Mouse (Mus musculus) erythroblast, embryonic 14.5 days (primary cell): Measurements from ENCODE around the gene Hdac1. TPM values are rescaled to one million over a fixed set of nuclear protein-coding genes. Genes with fewer than 3 reads are reported as not detected.

Experiments used
- H3K27me3 ChIP-seq: 2 replicates; pipeline ENCODE4 v1.6.1; 2012; ENCODE audit warnings: inconsistent platforms; ENCODE audit not compliant: control insufficient read depth
- H3K36me3 ChIP-seq: 2 replicates; pipeline ENCODE4 v1.6.1; 2012; ENCODE audit warnings: mild to moderate bottlenecking, inconsistent platforms; ENCODE audit not compliant: control insufficient read depth
- H3K4me1 ChIP-seq: 2 replicates; pipeline ENCODE4 v1.6.1; 2012; ENCODE audit warnings: inconsistent platforms; ENCODE audit not compliant: control insufficient read depth
- H3K4me3 ChIP-seq: replicated peaks from 2 replicates; pipeline ENCODE3; 2012; ENCODE audit warnings: moderate library complexity, mild to moderate bottlenecking, inconsistent platforms
- H3K9me3 ChIP-seq: 2 replicates; pipeline ENCODE4 v1.6.1; 2012; ENCODE audit warnings: low read length, inconsistent platforms, mixed read lengths; ENCODE audit not compliant: control insufficient read depth
- GATA1 ChIP-seq: IDR thresholded peaks from 2 replicates; pipeline ENCODE4 v1.6.1; 2012; ENCODE audit warnings: low read length, inconsistent platforms, mixed read lengths
- TAL1 ChIP-seq: IDR thresholded peaks from 3 replicates; pipeline ENCODE4 v1.6.1; 2012; ENCODE audit warnings: low read length, inconsistent platforms, mixed read lengths
- polyA plus RNA-seq: library from polyadenylated mRNA; stranded (reverse); fragments of >175 nt; gene quantifications from 2 replicates; pipeline ENCODE4 v1.2.3, GENCODE M21; 2012

The Hdac1 gene
- polyA plus RNA-seq, 1 experiment, result 9.2 TPM

DNA sequence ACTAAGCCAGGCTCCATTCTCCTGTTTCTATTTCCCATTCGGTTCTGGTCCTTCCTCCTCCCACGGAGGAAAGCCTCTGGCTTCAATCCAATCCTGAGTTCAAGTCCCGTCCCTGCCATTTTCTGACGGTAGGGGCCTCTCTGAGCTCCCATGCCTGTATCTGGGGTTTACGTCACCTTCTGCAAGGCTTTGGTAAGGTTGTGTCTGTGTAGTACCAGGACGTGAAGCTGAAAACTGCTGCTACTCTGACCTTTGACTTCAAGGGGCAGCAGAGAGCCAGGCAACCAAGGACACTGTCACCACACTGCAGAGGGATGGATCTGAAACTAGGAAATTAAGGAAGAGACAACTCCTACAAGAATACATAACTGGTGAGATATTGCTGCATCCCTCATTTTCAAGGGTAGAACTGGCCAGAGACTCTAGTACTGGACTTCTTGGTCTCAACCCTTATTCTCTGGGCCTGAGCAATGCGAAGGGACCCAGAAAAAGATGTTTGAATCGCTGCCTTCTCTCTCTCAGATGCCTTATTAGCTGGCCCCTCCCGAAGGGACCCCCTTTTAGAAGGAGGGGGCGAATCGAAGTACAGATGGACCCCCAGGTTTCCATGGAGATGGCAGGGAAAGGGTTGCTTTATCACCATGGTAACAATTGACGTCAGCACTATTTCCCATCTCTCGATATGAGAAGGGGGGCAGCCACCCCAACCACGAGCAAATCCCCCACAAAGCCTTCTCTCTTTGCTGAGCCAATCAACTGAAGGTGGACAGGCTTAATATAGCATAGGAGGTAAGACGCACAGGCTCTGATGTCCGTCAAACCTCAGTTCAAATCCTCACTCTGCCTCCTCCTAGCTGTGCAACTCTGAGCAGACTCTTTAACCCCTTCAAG lies 46.6 kb downstream of the Hdac1 start:
- H3K27me3 ChIP-seq, result peaks cover 85% of the 10 kb centered on the region
- peaks cover 17% of the 10 kb centered on the region for H3K4me1 ChIP-seq

GRCm38 (mm10) chr4:129494681-129495080 lies 47.8 kb downstream of the Hdac1 start:
- Histone ChIP-seq H3K27me3 (peaks cover 86% of the 10 kb centered on the region), H3K4me3 (no peak overlapping the region), H3K9me3 (no peaks in the 10 kb centered on the region), H3K36me3 (peaks cover 13% of the 10 kb centered on the region), H3K4me1 (peaks cover 8% of the 10 kb centered on the region)
- TF ChIP-seq GATA1 (no peak), TAL1 (no peak)

More for the DNA sequence above, 46.6 kb downstream of the Hdac1 start:
- Histone ChIP-seq H3K36me3 (peaks cover under 1% of the 10 kb centered on the region; the same call in 1 of the 2 replicates), H3K9me3 (no peaks in the 10 kb centered on the region), H3K4me3 (no peak overlapping the region)
- TF ChIP-seq GATA1 (no peak), TAL1 (no peak)

GRCm38 (mm10) chr4:129490972-129491880 lies 51.3 kb downstream of the Hdac1 start, which contains the start of the genes Tssk3 and Fam229a:
Tssk3 (minus strand) TSS chr4:129491022.
Fam229a (plus strand) TSS chr4:129491190.
- no peak within 1 kb of the TSS for H3K4me3 ChIP-seq
- peaks cover 57% of the 10 kb centered on the region for H3K27me3 ChIP-seq

GRCm38 (mm10) chr4:129481090-129481489 lies 61.4 kb downstream of the Hdac1 start:
- TF ChIP-seq GATA1 (no peak), TAL1 (no peak)
- Histone ChIP-seq H3K36me3 (peaks cover 100% of the 10 kb centered on the region), H3K4me3 (no peak overlapping the region), H3K4me1 (peaks cover 15% of the 10 kb centered on the region), H3K9me3 (no peaks in the 10 kb centered on the region), H3K27me3 (no peaks in the 10 kb centered on the region)

More at GRCm38 (mm10) chr4:129490972-129491880, 51.3 kb downstream of the Hdac1 start, which contains the start of the genes Tssk3 and Fam229a:
- Histone ChIP-seq H3K36me3 (peaks cover 47% of the 10 kb centered on the region), H3K9me3 (no peaks in the 10 kb centered on the region), H3K4me1 (peaks cover 8% of the 10 kb centered on the region)
- TF ChIP-seq TAL1 (no peak), GATA1 (no peak)

DNA sequence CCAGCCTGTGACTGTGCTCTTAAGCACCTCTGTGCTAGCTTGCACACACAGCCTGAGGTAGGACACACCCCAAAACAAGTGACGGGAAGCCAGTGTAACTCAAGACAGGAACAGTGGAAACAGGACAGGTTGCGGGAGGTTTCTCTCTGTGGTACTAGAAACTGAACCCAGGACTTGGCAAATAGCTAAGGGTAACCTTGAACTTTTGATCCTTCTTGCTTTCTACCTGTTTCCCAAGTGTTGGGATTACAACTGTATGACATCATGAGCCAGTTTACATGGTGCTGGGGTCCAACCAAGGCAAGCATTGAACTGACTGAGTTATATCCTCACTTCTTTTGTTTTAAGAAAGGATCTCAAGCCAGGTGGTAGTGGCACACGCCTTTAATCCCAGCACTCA lies 62.6 kb downstream of the Hdac1 start:
- H3K4me1 ChIP-seq, result peaks cover 22% of the 10 kb centered on the region
- H3K9me3 ChIP-seq, result no peaks in the 10 kb centered on the region
- H3K4me3 ChIP-seq, result no peak overlapping the region
- no peaks in the 10 kb centered on the region for H3K27me3 ChIP-seq
- H3K36me3 ChIP-seq, result peaks cover 99% of the 10 kb centered on the region
- no peak for TF ChIP-seq TAL1
- no peak for TF ChIP-seq GATA1

DNA sequence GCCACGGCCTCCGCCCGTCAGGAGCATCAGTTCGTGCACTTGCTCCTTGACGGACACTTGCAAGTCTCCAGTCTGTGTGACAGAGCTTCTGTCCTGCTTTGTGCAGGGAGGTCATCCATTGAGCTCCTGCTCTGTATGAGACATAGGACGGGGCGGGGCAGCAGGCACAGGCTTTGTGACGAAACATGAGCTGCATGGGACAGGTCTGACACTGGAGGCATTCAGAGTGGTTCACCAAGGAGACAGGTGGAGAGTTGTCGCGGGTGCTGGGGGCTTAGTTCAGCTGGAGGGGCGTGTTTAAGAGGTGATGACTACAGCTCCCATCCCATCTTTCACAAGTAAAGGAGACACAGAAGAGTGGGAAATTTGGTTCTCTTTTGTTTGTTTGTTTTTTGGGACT lies 66.5 kb downstream of the Hdac1 start:
- TF ChIP-seq GATA1 (no peak), TAL1 (no peak)
- no peak overlapping the region for H3K4me3 ChIP-seq
- peaks cover 22% of the 10 kb centered on the region for H3K4me1 ChIP-seq
- H3K27me3 ChIP-seq, result no peaks in the 10 kb centered on the region
- H3K36me3 ChIP-seq, result peaks cover 99% of the 10 kb centered on the region
- no peaks in the 10 kb centered on the region for H3K9me3 ChIP-seq

Other genes with a start within 250 kb of the Hdac1 start
- 5.4 and 8.0 TPM in 2 replicates for gene Rbbp4, start 207.3 kb downstream of the Hdac1 start, polyA plus RNA-seq
- gene Zbtb8os, start 207.0 kb downstream of the Hdac1 start, polyA plus RNA-seq, result 0.10 and 0.29 TPM in 2 replicates
- gene Zbtb8a, start 164.6 kb downstream of the Hdac1 start, polyA plus RNA-seq, result 0.04 and 0.08 TPM in 2 replicates
- gene Zbtb8b, start 101.9 kb downstream of the Hdac1 start, polyA plus RNA-seq, result 0.02 TPM in 1 of 2 replicates, not detected in the other
- gene Bsdc1, start 81.1 kb downstream of the Hdac1 start, polyA plus RNA-seq, result 87.8 and 92.9 TPM in 2 replicates
- gene Tssk3, start 51.7 kb downstream of the Hdac1 start, polyA plus RNA-seq, result not detected in 2 replicates
- 1.5 and 1.9 TPM in 2 replicates for gene Fam229a, start 51.5 kb downstream of the Hdac1 start, polyA plus RNA-seq
- 1.2 and 1.4 TPM in 2 replicates for gene Marcksl1, start 29.1 kb downstream of the Hdac1 start, polyA plus RNA-seq
- 3.0 and 3.1 TPM in 2 replicates for gene Lck, start 30.9 kb upstream of the Hdac1 start, polyA plus RNA-seq
- 0.15 TPM in 1 of 2 replicates, not detected in the other for gene Fam167b, start 35.8 kb upstream of the Hdac1 start, polyA plus RNA-seq
- gene Eif3i, start 57.9 kb upstream of the Hdac1 start, polyA plus RNA-seq, result 14.4 and 16.7 TPM in 2 replicates
- gene Tmem234, start 58.0 kb upstream of the Hdac1 start, polyA plus RNA-seq, result 53.2 and 58.6 TPM in 2 replicates
- not detected in 2 replicates for gene Dcdc2b, start 71.5 kb upstream of the Hdac1 start, polyA plus RNA-seq
- gene Iqcc, start 76.4 kb upstream of the Hdac1 start, polyA plus RNA-seq, result 0.09 and 0.11 TPM in 2 replicates
- 0.73 and 2.6 TPM in 2 replicates for gene Ccdc28b, start 81.2 kb upstream of the Hdac1 start, polyA plus RNA-seq
- 2.8 and 3.0 TPM in 2 replicates for gene Txlna, start 98.4 kb upstream of the Hdac1 start, polyA plus RNA-seq
- 0.47 and 0.65 TPM in 2 replicates for gene Kpna6, start 130.1 kb upstream of the Hdac1 start, polyA plus RNA-seq
- gene Tmem39b, start 154.1 kb upstream of the Hdac1 start, polyA plus RNA-seq, result 1.0 and 1.4 TPM in 2 replicates
- gene Khdrbs1, start 199.6 kb upstream of the Hdac1 start, polyA plus RNA-seq, result 5.8 and 6.3 TPM in 2 replicates